Mouse (Mus musculus) layer of hippocampus, postnatal 25 days (tissue): ENCODE measurements around the gene Trim25. TPM values are rescaled to one million over a fixed set of nuclear protein-coding genes. Genes with fewer than 3 reads are reported as not detected.

ENCODE experiments used
- DNase-seq, 2 experiments: peaks; one replicate each; pipeline ENCODE4 v3.0.0; 2022; ENCODE audit warnings: mixed read lengths in 2 of 2, low spot score in 1 of 2; ENCODE audit errors: extremely low spot score in 1 of 2
- total RNA-seq, 2 experiments: library from RNA; stranded (reverse); gene quantifications; 2 replicates each; pipeline ENCODE4 v1.2.3; 2021

Gene Trim25
- 1 to 10 TPM; 3.5 to 4.1 TPM for total RNA-seq

DNA sequence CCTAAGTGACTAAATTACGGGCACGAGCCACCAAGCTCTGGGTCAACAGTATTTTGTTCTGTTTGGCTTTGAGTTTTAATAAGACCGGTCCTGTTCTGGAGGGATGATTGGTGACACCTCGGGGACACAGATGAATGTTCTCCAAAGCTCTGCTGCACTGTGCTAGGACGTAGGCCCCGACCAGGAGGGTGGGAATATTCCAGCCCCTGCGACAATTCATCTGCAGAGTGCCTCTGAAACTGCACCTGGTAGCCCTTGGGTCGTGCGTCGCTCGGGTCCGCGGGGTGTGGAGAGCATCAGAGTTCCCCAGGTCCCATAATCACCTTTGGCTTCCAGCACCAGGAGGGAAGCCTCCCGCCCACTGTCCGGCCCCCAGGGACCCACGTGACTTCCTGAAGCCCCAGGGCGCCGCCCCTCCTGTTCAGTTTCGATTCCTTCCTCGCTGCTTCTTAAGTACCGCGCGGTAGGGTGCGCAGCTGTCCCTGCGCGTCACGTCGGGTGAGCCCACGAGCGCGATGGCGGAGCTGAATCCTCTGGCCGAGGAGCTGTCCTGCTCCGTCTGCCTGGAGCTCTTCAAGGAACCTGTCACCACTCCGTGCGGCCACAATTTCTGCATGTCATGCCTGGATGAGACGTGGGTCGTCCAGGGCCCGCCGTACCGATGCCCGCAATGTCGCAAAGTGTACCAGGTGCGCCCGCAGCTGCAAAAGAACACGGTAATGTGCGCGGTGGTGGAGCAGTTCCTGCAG, at the start of gene Trim25:
Gene Trim25 (plus strand): TSS at position 403 of the 749 bp plus-strand sequence.
- peak; percentile 24 to 42 for DNase-seq

DNA sequence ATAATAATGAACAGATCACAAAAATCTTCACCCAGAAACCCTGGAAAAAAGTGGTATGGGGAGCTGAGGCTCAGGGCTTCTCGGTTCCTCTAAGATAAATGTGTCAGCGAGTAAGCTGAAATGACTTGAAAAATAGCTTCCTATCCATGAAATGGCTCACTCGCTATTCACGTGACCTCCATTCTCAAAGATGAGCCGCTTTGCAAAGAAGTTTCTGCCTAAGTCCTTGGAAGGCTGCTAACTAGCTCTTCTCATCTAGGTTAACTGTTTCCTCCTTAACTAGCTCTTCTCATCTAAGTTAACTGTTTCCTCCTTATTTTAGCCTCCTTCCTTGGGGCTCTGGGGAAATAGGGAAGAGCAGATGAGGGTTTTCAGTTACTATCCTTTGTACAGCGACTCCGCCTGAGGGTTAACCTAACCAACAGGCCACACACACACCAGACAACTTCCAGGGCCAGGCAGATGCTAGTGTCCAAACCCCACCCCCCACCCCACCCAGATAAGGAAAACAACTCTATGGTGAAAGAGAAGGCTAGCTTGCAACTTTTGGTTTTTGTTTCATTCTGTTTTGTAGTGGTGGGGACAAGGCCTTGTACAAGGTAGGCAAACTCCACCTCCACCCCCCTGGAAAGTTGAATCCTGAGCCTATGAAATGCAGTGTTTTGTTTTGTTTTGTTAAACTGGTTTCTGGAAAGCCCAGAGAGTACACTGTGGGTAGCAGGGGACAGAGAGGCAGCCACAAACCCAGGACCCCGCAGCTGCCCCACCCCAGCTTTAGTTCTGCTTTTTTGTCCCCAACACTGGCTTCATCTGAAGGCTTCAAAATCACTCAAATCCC, 49.2 kb upstream of the Trim25 start:
- DNase-seq, result no peak

DNA sequence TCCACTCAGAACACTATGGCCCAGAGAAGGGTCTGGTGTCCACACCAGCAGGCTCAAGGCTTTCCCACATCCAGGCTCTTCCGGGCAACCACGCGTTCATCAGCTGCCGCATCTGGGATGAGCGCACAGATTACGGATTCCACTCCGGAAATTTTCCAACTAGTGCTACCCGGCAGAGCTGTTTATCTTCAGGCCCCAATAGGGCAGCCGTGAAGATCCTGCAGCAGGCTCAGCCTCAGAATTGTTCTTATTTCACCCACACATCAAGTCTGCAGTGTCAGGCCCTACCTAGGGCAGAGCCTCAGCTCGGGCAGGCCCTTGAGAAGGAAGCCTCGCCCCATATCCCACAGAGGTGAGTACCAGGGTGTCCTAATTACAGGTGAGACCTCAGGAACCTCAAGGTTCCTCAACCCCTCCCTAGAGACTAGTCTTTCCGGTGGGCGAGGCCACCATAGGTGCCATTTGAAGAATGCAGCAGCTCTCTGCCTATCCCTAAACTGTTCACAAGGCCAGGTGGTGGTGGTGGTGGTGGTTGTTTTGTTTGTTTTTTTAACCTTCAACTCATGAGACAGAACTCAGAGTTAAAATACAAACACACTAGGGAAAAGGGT, 48.4 kb upstream of the Trim25 start:
- no peak for DNase-seq

DNA sequence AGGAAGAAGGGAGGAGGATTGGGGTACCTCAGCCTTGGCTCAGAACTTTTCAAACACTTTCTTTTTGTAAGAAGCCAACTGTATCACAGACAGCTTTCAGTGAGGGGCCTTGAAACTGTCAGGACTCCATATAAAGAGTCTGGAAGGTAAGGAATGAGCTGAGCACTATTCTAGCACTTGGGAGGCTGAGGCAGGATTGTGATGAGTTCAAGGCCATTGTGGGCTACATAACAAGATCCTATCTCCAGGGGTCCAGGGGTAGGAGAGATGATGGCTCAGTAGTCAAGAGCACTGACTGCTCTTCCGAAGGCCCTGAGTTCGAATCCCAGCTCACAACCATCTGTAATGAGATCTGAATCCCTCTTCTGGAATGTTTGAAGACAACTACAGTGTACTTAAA, 47.6 kb upstream of the Trim25 start:
- DNase-seq, result no peak

DNA sequence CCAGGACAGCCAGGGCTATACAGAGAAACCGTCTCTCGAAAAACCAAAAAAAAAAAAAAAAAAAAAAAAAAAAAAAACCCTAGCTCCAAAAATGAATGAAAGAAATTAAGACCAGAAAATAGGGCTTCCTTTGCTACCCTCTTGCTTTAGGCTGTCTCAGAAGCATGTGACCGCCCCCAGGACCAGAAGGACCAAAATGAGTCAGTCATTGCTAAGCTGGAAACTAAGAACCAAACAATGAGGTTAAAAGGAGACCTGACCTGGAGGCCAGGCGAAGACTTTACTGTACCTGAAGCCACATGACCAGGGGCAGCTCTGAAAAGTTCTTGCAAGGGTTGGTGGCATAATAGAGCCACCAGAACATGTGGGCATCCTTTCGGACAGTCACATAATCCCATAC, 47.1 kb upstream of the Trim25 start:
- DNase-seq, result no peak

DNA sequence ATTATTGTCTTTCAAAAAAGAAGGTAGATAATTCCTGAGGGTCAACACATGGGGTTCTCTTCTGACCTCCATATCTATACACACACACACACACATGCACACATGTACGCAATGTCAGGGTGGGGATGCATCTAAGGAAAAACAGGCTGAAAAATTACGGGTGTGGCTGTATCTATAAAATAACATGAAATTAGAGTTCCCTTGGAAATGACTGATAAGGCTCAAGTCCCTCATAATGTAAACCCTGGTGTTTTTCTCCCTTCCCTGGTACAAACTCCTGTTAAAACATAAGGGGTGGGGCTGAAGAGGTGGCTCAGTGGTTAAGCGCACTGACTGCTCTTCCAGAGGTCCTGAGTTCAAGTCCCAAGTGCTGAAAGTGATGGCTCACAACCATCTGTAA, 45.6 kb upstream of the Trim25 start:
- no peak for DNase-seq

DNA sequence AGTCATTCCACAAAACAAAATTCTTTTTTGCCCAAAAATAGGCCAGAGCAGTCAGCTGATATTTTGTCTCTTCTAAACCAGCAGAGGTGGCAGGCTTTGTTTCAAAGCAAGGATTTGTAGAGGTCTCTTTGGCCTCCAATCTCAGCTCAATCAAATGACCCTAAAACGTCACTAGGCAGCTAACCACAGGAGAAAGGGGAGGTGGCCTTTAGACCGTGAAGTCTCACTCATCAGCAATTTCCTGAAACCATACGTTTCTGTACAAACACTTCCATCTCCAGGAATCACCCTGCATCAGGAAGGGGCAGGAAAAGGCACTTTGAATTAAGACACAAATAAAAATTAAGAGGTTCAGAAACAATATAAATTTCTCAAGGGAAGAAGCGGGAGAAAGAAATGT, 44.4 kb upstream of the Trim25 start:
- DNase-seq, result no peak

DNA sequence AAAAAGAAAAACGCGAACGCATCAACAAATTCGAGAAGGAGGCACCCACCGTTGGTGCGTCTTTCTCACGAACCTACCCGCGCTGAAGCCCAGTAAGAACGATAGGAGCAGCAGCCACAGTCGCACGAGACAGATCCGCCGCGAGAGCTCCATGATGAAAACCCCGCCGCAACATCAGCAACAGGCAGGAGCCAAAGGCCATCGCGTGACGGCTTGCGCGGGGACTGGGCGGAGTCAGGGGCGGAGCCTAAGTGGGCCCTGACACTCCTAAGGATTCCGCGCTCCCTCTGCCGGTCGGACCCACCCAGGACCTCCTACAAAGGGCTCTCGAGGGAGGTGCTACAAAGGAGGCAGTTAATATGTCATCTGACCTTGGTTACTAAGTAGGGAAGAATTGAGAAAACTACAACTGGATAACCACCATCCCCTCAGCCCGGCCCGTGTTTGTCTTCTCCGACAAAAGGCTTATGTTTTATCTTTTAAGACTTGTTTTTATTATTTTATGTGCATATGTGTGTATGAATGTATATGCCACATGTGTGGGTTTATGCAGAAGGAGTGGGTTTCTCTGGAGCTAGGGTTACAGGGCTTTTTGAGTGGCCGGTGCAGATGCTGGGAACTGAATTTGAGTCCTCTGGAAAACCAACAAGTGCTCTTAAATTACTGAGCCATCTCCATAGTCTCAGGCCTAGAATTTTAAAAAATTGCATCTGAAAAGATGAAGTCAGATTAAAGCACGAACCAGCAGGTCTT, 43.8 kb upstream of the Trim25 start, which contains the start of gene Scpep1:
Gene Scpep1 (minus strand): TSS at position 249 of the 753 bp plus-strand sequence.
- peak; percentile 86 to 91 for DNase-seq

DNA sequence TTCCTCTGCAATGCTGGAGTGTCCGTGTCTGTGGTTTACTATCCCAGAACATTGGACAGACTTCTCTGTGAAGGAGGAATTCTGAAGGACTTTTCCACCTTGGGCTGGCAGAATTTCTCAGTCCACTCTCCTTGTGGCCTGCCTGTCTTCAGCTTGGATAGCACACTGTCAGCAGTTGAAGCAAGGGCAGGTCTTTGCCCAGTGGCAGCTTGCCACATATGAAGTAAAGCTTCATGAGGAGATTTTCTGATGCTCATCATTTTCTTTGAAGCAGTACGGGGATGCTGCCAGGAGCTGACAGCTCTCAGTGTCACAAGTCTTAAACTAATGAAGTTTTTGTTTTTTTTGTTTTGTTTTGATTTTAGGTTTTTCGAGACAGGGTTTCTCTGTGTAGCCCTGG, 40.3 kb upstream of the Trim25 start:
- no peak for DNase-seq

DNA sequence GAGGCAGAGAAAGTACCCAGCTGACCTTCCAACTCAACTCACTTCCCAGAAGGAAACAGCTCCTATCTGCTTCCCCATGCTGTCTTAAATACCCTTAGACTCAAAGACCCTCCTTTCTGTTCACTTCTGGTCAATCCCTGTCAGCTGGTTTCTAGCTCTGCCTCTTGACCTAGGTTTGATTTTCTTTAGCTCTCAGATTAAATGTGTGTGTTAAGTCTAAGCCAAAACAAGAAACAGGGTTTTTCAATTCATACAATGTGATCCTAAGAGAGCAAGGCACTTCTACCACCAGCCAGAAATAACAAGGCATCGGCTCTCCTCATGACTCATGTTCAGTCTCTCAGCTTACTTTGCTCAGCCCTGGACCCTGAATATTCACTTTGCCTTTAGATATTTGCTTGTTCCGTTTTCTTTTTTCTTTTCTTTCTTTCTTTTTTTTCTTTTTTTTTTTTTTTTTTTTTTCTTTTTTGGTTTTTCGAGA, 32.3 kb upstream of the Trim25 start, which contains the start of gene Elobl:
Gene Elobl (minus strand): TSS at position 51 of the 481 bp plus-strand sequence.
- DNase-seq, result no peak

DNA sequence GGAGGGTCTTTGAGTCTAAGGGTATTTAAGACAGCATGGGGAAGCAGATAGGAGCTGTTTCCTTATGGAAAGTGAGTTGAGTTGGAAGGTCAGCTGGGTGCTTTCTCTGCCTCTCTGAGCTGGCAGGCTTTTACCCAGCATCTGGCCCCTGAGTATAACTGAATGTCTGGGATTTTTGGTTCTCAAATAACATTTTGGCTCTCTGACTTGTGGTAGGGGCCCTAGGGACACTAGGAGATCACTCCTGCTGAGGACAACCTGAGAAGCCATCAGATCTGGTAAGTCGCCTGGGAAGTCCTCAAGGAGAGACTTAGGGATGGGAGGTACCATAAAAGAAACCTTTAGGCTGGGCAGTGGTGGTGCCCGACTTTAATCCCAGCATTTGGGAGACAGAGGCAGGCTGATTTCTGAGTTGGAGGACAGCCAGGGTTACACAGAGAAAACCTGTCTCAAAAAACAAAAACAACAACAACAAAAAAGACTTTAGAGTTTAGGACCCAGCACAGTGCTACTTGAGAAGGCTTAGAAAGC, 28.9 kb upstream of the Trim25 start, which contains the start of gene Coil:
Gene Coil (plus strand): TSS at position 51 of the 531 bp plus-strand sequence.
- DNase-seq, result no peak

DNA sequence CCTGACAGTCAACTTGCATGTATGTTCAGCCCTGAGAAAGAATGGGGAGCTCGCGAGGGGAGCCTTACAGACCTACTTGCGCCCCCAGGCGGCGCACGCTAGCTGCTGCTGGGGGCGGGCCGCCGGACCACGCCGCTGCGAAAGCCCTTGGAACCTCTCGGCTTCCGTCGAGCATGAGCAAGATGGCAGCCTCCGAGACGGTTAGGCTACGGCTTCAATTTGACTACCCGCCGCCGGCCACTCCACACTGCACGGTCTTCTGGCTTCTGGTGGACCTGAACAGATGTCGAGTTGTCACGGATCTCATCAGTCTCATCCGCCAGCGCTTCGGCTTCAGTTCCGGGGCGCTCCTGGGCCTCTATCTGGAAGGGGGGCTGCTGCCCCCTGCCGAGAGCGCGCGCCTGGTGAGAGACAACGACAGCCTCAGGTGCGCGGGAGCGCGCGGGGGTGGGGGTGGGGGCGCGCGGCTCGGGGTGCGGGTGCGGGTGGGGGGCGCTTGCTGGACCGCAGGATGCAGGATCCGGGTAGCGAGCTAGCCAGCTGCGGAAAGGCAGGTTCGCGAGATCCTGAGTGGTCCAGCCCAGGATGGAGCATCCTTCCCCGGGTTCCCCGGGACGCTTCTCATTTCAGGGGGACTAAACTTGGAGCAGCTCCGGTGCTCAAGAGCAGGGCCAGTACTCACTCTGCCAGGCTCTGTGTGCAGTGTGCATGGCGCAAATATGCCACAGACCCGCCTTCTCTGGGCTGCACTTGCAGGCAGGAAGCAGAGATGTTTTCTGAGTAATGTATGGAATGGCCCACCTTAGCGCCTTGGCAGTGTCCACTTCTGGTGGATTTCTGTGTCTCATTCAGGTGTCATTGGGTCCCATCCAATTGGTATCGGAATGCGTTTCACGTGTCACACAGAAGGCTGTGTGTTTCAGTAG, 25.1 kb upstream of the Trim25 start:
- peak; percentile 89 to 93 for DNase-seq

DNA sequence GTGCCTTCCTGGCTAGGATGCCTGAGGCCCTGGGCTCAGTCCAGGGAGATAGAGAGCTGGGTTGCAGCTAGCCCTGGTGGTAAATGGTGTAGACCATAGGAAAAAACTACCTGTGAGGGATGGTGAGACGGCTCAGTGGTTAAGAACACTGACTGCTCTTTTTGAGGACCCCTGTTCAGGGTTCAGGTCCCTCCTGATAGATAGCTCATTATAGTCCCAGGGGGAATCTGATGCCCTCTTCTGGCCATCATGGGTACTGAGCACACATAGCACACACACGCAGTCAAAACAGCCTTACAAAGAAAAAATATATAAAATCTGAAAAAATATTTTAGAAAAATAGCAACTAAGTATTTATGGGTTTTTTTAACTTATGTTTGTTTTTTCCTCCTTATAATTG, 22.9 kb upstream of the Trim25 start:
- no peak for DNase-seq

DNA sequence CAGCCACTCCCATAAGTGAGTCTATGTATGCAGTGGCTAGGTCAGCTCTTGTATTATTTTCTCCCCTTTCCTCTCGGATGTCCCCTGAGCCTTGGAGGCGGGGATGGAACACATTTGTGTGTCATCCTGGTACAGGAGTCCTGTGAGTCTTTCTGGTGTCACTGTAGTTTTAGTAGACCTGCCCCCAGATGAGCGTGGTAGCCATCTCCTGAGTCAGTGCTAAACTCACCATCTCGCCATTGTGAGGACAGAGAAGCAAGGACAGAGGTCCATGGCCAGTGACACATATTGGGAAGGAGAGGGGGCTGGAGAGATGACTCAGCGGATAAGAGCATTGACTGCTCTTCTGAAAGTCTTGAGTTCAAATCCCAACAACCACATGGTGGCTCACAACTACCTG, 22.0 kb upstream of the Trim25 start:
- no peak for DNase-seq

DNA sequence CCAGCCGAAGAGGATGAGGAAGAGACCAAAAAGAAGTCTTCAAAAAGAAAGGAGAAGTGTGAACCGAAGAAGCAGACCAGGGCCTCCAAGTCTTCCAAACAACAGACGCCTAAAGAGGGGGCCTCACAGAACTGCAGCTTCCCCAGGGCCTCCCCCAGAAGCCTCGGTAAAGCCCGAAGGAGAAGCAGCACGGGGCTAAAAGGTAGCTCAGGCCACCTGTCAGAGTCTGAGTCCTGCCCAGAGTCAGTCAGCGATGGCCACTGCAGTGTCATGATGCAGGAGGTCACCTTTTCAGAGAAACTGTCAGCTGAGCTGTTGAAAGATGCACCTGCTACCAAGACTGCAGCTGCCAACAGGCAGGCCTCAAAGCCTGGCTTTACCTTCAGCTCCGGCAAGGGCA, 17.8 kb upstream of the Trim25 start:
- DNase-seq, result no peak

DNA sequence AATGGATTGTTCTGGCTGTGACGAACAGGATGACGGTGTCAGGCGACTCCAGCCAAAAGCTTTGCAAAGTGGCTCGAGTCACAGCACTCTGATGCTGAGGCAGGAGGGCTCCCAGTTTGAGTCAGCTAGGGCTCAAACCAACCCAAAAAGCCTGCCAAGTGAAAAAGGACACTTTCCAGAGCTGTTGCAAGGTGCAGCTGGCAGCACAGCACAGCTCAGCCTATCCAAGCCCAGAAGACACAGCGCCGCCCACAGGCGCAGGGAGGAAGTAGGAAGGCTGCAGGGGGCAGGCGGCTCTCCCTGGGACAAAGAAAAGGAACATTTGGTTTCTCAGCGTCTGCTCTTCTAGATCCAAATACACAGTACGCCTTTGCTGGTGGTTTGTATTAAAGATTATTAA, 12.6 kb upstream of the Trim25 start:
- no peak for DNase-seq

DNA sequence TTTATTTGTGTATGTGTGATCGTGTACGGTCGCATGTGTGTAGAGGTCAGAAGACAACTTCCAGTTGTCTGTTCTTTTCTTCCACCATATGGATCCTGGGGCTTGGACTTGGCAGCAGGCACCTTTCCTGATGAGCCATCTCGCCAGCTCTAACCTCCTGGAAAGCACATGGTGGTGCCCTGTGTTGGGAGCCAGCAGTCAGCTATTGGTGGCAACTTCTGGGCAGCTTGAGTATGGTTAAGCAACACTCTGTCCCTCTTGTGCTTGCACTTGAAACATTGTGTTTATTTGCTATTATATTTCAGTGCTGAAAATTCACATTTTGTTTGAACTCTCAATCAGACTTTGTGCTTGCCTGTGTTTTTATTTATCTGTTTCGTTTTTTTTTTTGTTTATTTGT, 10.2 kb upstream of the Trim25 start:
- DNase-seq, result no peak

DNA sequence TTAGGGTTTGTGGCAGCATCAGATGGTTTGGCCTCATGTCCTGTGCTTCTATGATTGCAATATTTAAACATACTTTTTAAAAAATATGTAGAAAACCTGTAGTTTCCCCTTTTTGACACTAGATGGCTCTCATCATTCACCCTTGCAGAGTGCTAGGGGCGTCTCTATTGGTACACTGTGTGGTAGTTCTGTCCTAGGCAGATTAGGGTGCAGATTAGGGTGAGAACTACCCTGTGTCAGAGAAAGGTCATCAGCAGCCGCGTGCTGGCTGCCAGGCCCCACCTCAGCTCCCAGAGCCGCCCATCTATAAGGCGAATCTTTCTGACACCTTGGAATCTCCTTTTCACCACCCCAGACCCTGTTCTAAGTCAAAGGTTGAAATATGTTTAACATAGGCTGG, 9.6 kb upstream of the Trim25 start:
- DNase-seq, result no peak

DNA sequence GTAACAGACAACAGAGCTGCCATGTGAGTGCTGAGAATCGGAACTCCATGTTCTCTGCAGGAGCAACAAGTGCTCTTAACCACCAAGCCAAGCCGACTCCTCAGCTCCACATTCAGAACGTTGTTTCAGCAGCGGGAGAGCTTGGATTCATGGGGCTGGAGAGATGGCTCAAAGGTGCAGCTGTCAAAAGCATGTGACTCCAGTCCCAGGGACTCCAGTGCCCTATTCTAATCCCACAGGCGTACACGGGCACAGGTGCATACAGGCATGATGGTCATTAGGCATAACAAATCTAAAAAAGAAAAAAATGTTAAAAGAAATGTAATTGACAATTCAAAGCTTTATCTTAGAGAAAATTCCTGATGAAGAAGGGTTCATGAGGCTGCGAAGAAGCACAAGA, 6.0 kb upstream of the Trim25 start:
- DNase-seq, result no peak
